Mouse (Mus musculus) layer of hippocampus, adult 11-12 months (tissue): Measurements from ENCODE around the gene Fance.
"Not testable (repeated sequence)": the region's sequence is repeated elsewhere in the genome, so short reads cannot be mapped to it uniquely, and the experiment has no call there.

Experiments used
- DNase-seq: peaks from one replicate; pipeline ENCODE4 v3.0.0; 2022; ENCODE audit warnings: low spot score

Gene Fance

GRCm38 (mm10) chr17:28326951-28327350, 13.6 kb downstream of the Fance start:
- DNase-seq, result no peak

- DNase-seq, result peak; percentile 55
Observed at GRCm38 (mm10) chr17:28327673-28328325, 14.5 kb downstream of the Fance start.

GRCm38 (mm10) chr17:28328366-28328928, 15.1 kb downstream of the Fance start, which contains the start of gene Rpl10a:
TSS of gene Rpl10a (plus strand) at chr17:28328471.
- DNase-seq, result peak; percentile 97

GRCm38 (mm10) chr17:28328946-28329345, 15.6 kb downstream of the Fance start:
- DNase-seq, result no peak

DNA sequence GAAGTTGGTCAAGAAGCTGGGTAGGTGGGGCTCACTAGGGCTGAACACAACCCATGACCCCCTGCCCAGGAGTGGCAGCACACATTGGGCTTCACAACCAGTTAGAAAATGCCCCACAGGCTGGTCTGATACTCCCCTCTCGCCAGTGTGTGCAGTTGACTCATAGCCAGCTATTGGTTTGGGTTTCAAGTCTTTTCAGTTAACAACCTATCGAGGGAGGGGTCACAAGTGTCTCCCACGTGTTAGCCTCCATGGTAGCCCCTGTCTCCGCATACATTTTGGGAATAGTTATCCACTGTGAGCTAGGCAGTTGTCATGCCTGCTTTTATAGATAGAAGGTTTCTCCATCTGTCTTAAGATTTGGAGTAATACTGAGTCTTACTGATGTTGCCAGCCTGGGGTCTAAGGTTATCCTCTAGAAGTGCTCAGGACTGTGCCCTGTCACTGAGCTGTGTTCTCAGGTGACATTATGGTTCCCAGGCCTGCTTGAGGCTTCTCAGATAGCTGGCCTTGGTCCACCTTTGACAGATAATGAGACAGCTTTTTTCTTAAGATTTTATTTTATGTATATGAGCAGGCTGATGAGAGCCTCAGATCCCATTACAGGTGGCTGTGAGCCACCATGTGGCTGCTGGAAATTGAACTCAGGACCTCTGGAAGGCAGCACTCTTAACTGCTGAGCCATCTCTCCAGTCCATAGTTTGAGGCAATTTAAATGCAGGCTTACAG, 16.3 kb downstream of the Fance start:
- DNase-seq, result no peak

DNA sequence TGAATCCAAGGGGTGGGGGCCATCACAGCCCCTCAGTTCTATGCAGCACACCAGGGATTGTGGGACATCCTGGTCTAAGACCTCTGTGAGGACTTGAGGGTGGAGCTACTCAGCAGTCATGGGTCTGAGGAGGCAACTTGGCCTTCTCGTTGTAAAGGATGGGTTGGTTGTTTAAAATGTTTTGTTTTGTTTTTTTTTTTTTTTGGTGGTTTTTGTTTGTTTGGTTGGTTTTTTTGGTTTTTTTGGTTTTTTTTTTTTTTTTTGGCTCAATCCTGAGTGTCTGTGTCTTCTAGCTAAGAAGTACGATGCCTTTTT, 16.9 kb downstream of the Fance start:
- no peak for DNase-seq

- not testable (repeated sequence) for DNase-seq
Observed at GRCm38 (mm10) chr17:28330590-28330989, 17.3 kb downstream of the Fance start.

GRCm38 (mm10) chr17:28331241-28332112, 18.2 kb downstream of the Fance start:
- DNase-seq, result no peak

GRCm38 (mm10) chr17:28332113-28332914, 19.0 kb downstream of the Fance start:
- DNase-seq, result no peak

- DNase-seq, result no peak
Observed at GRCm38 (mm10) chr17:28332915-28333546, 19.7 kb downstream of the Fance start.

GRCm38 (mm10) chr17:28335267-28335666, 21.9 kb downstream of the Fance start:
- no peak for DNase-seq

GRCm38 (mm10) chr17:28337547-28337946, 24.2 kb downstream of the Fance start:
- no peak for DNase-seq

- DNase-seq, result no peak
Observed at GRCm38 (mm10) chr17:28340578-28340977, 27.3 kb downstream of the Fance start.

DNA sequence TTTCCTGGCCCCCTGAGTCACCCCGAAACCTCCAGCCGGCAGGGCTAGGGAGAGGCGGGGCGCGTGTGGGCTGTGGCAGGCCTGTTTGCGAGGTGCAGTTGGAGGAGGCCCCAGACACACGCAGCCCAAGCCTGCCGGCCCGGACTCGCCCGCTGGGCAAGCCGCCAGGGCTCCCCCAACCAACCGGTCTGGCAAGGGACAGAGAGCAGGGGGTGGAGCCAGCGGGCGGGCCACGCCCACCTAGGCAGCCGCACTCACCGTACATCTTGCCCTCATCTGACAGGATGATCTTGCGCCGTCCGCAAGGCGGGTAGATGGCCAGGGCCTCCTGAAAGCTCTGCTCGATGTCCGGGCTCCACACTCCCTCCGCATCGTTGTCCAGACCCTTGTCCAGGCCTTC, 27.8 kb downstream of the Fance start:
- peak; percentile 58 for DNase-seq

DNA sequence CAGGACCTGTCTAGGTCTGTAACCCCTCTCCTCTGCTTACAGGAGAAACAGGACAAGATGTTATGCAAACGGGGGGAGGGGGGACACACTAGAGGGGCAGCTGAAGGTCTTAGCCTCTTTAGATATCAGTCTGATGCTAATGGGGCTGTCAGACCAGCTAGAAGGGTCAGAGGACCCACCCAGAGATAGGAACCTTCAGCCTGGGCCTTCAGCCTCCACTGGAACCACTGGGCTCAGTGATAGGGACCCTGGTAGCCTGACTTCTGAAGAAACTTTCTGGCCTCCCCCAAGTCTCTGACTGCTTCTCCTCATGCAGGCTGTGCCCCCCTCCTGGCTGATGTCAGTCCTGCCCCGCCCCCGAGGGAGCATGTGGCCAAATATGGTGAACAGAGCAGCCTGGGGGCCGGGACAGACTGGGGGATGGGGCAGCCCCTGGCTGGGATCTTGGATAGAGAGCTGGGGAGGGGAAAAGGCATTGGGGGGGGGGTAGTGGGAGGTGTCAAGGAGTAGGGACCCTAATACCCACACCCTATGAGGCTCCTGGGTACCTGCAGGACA, 30.8 kb downstream of the Fance start:
- DNase-seq, result no peak

DNA sequence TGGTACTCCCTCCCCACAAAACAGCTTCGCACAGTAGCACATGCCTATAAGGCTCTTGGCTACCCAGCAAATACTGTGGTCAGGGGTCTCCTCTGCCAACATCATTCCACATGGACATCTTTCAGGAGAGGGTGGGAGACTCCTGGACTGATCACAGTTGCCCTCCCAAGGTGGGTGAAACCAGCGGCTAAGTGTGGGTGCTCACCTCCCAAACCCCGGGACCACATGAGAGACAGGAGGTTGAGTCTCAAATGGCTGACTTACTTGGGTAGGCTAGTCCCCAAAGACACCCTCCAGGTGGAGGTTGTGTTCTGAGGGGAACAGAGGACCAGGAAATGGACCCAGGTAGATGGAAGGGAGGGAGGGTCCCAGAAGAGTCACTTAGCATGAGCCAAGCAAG, 31.4 kb downstream of the Fance start:
- DNase-seq, result no peak

GRCm38 (mm10) chr17:28345271-28345721, 32.0 kb downstream of the Fance start:
- no peak for DNase-seq

DNA sequence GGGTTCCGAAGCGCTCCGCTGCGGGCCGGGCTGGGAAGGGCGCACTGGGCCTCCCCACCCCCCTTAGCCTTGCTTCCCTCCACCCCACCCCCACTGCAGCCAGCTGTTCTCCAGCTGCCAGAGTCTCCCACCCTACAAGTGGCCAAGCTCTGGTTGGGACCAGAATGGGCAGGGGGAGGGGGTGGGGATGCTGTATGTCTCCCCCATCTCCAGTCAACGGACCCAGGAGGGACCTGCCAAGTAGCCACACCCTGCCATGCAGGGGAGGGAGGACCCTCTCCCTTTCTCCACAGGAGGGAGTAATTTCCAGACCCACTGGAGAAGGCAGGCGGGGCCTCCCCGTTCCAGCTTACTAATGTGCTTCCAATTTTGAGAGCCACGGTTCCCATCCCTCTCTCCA, 32.6 kb downstream of the Fance start:
- no peak for DNase-seq

DNA sequence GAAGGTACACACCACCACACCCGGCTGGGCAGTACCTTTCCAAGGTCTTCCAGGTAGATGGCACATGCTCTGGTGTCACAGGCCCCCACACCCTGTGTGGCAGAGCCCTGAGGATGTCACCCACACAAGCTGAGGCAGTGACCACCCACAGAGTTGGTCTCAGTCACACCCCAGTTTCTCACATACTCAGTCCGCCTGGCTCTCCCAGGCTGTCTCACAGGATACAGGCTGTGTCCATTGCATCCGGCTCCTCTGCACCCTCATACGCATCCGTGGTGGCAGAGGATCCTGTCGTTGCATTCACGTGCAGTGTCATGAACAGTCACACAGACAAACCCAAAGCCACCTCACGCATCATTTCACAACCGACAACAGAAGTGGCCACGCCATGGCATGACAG, 34.0 kb downstream of the Fance start:
- no peak for DNase-seq

GRCm38 (mm10) chr17:28348211-28348610, 34.9 kb downstream of the Fance start:
- no peak for DNase-seq
